Mouse (Mus musculus) embryo, embryonic 10.5 days (tissue): ENCODE results near the gene Adam4.
"Not testable (repeated sequence)": the region's sequence is repeated elsewhere in the genome, so short reads cannot be mapped to it uniquely, and the experiment has no call there.

Experiments used
- DNase-seq: peaks from one replicate; pipeline ENCODE4 v3.0.0-alpha.2; 2015; ENCODE audit warnings: low spot score

The Adam4 gene

DNA sequence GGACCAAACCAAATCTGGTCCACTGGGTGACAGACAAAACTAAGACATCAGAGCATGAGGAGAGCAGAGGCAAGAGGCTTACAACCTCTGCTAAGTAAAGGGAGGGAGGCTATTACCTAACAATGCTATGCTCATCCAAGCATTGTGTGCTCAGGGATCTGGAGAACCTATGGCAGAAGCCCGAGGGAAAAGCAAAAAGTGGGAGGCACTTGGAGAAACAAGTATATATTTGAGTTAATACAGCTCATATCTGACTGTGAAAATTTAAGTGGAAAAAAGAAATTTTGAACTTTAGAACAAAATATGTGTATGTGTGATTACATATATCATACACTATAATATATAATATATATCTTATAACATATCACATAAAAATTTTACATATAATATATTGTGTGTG, at the start of gene Adam4:
Gene Adam4, minus strand, starts transcription at position 101 of the 400 bp plus-strand sequence.
- no peak for DNase-seq

DNA sequence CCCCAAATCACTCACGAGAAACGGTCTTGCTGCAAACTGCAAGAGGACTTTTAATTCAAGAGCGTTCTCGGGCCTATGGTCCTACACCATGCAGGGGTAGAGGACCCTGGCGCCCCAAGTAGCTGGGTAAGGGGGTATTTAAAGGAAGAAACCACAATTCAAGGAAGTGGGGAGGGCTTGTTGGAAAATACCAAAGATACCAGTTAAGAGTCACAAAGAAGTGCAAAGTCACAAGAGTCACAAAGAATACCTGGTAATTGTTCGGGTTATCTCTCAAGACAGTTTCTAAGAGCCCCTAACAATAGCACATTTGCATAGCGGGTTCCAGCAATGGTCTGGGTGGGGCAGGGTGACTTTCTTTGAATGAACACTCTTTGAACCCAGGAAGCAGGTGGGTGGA, 37.3 kb upstream of the Adam4 start:
- DNase-seq = not testable (repeated sequence)

DNA sequence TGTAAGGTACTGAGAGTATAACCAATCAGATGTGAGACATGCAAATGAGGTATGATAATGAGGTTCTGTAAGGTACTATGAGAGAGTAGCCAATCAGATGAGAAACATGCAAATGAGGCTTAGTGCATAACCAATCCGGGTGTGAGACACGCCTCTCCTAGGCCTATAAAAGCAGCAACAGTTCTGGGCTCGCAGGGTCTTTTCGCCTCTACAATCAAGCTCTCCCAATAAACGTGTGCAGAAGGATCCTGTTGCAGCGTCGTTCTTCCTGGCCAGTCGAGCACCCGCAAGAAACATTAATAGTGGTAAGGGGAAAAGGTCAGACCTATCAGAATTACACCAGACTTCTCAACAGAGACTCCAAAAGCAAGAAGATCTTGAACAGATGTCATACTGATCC, 17.2 kb upstream of the Adam4 start:
- DNase-seq = not testable (repeated sequence)

DNA sequence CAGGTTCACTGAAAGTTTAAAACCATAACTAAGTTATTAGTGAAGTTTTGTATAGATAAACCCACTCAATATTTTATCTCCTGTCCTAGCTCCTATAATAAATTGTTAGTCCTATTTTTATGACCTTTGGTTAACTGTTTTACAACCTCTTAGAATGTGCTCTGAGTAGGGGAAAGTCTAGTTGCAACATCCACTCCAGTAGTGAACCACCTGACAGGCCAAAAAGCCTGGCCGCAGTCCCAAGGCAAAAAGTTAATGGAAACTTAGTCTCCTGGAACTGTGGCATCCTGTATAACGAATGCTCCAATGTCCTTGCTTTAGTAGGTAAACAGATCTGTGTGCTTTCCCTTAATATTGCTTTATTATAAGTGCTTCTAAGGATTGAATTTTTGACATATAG, 13.0 kb upstream of the Adam4 start:
- DNase-seq = not testable (repeated sequence)

DNA sequence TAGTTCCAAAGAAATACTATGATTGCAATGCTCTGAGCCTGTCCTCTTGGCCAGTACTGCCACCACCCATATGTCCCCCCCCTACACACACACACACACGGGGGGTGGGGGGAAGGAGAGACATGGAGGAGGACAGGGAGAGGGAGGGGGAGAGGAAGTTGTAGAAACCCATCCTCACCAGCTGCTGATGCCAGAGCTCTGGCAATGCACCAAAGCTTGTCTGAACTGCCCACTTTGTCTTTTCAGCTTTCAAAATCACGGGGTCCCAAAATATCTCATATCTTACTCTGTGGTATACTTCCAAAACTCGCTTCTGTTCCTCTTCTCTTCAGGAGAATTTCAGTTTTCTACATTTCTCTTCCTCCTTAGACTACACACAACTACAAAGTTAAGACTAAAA, 8.5 kb downstream of the Adam4 start:
- no peak for DNase-seq

DNA sequence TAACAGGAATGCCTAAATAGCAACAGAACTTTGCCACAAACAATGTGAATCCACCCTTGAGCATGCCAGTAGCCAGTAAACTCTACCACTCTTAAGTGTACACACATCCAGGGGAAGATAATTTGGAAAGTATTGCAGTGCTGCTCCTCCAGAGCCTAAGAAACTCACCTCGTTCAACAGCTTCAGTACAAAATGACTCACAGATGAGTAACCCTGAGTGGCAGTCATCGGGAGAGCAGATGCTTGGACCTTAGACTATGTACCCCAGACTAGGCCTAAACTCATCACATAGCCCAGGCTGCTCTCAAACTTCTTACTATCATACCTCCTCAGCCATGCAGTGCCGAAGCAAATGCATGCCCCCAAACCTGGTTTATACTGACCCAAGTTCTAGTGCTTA, 12.8 kb downstream of the Adam4 start:
- DNase-seq = no peak

DNA sequence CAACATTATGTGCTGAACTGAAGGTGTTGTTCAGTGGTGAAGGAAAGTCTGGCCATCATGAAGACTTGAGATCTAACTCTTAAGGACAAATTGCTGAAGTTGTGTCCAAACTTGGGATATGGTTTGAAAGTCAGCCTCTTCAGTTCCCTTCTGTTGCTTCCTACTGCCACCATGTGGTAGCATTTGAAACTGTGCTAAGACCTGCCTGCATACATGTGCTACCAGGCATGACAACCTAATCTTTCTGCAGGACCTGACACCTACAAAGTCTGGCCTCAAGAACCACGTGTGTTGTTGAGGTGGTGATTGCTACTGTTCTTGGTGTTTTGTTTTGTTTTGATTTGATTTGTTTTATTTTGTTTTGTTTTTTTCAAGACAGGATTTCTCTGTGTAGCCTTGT, 19.6 kb downstream of the Adam4 start:
- DNase-seq = peak; percentile 83

DNA sequence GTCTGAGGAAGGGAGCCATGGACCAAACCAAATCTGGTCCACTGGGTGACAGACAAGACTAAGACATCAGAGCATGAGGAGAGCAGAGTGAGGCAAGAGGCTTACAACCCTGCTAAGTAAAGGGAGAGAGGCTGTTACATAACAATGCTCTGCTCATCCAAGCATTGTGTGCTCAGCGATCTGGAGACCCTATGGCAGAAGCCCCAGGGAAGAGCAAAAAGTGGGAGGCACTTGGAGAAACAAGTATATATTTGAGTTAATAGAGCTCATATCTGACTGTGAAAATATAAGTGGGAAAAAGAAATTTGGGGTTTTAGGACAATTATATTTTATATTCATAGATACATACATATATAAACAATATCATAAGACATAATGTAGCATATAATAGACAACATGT, 42.4 kb downstream of the Adam4 start, which contains the start of gene Gm4787:
Gene Gm4787, minus strand, starts transcription at position 101 of the 400 bp plus-strand sequence.
- DNase-seq = not testable (repeated sequence)
